In the genomic region with DNA sequence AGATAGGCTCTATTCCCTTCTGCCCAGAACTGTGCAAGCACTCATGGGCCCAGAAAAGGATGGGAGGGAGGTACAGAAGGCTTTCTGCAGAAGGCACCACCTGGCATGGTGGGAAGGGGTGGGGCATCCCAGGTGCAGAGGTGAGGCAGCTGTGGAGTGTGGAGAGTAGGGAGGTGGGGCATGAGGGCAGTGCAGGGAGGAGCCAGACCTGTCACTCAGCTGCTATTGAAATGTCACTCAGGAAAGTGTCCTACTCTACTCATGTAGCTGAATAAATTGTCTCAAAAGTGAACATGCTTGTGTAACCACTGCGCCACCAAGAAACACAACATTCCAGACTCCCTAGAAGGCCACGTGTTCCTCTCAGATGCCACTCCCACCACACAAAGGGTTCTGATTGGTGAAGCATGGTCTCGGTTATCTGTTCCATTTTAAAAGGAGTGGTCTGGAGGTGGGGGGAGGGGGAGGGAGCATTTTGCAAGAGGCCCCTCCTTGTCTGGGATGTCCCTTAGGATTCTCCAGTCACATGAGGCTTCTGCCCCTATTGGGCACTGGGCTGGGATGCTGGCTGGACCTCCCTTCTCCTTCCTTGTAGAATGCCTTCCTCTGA, we compare ENCODE assay signal across 10 mouse cellular contexts. TPM values are rescaled to one million over a fixed set of nuclear protein-coding genes. Genes with fewer than 3 reads are reported as not detected.
A peak's percentile ranks its signal among the peaks of the same experiment; 100 is the strongest.
DNase-seq lines count a peak whose midpoint lies in the region; ATAC-seq and TF ChIP-seq lines count a peak whose summit lies in the region.
"Had no signal": no experiment of that assay in that cellular context is flagged by ENCODE, and none has a peak within 500 bp of the region (broad histone marks: within the 10 kb centered on the region; RNA-seq: fewer than 3 reads in every experiment).

No protein-coding gene starts in this region.

- no peak overlapping the region for H3K9ac ChIP-seq in heart, postnatal 0 days (replicated peaks; ENCODE audit: low read depth, low read length)
- H3K9ac ChIP-seq in lung, embryonic 14.5 days = no peak overlapping the region
- no peak overlapping the region for H3K9ac ChIP-seq in forebrain, postnatal 0 days
- H3K9ac ChIP-seq: embryonic facial prominence, embryonic 12.5 days had no signal

- no peak for TF ChIP-seq POLR2A in thymus, adult 2 months (IDR thresholded peaks at IDR 0.05; ENCODE audit: control insufficient read depth, extremely low read depth, insufficient read depth, low read length, poor library complexity)

- peaks cover 60% of the 10 kb centered on the region for H3K4me1 ChIP-seq in heart, postnatal 0 days (ENCODE audit: control insufficient read depth, insufficient read depth)
- peaks cover 39% of the 10 kb centered on the region for H3K4me1 ChIP-seq in thymus, adult 2 months (replicated peaks; ENCODE audit: control insufficient read depth, insufficient read depth, low read length)
- H3K4me1 ChIP-seq in lung, embryonic 14.5 days (ENCODE audit: insufficient read depth) = peaks cover 33% of the 10 kb centered on the region
- peaks cover 17% of the 10 kb centered on the region for H3K4me1 ChIP-seq in forebrain, postnatal 0 days (ENCODE audit: insufficient read depth)

- 26% methylated on average over 3 of the region's 3 CpGs for WGBS in heart, postnatal 0 days
- 75% methylated on average over 3 of the region's 3 CpGs for whole genome bisulfite sequencing in thymus, adult 2 months
- 35% methylated on average over 3 of the region's 3 CpGs for WGBS in lung, embryonic 14.5 days
- WGBS in forebrain, postnatal 0 days = 51% methylated on average over 3 of the region's 3 CpGs

- no peak for DNase-seq in heart, postnatal 0 days (ENCODE audit: low spot score)
- DNase-seq in heart, adult 18-20 months = no peak
- peak; percentile 54 to 65 for DNase-seq in thymus, postnatal 10 days (ENCODE audit: low spot score in 2 of 2)
- DNase-seq in thymus, adult 2 months = no peak
- no peak for DNase-seq in lung, embryonic 14.5 days
- peak; percentile 67 for DNase-seq in thymus, postnatal 4 days
- DNase-seq in frontal cortex, postnatal 36 days (ENCODE audit: low spot score in 2 of 2) = no peak
- no peak for DNase-seq in forebrain, postnatal 0 days
- DNase-seq: right cerebral cortex, postnatal 25 days had no signal

- TF ChIP-seq CTCF in heart, postnatal 0 days (IDR thresholded peaks at IDR 0.05; ENCODE audit: low read depth) = no peak
- no peak for TF ChIP-seq CTCF in thymus, adult 2 months (IDR thresholded peaks at IDR 0.05; ENCODE audit: borderline replicate concordance, control insufficient read depth, extremely low read depth, insufficient read depth, low read length, poor library complexity)
- no peak for TF ChIP-seq CTCF in lung, embryonic 14.5 days (IDR thresholded peaks at IDR 0.05; ENCODE audit: low read depth)
- no peak for TF ChIP-seq CTCF in forebrain, postnatal 0 days (IDR thresholded peaks at IDR 0.05; ENCODE audit: low read depth)

- peak; percentile 21; the same call in 1 of the 2 replicates for ATAC-seq in heart, postnatal 0 days (ENCODE audit: insufficient read depth, low read depth)
- ATAC-seq in lung, embryonic 14.5 days (ENCODE audit: insufficient read depth) = peak; percentile 22; the same call in 1 of the 2 replicates
- no peak for ATAC-seq in forebrain, postnatal 0 days

- H3K27ac ChIP-seq in heart, postnatal 0 days (ENCODE audit: low read depth) = peak overlapping the region; percentile 49
- H3K27ac ChIP-seq in thymus, adult 2 months (ENCODE audit: control insufficient read depth, insufficient read depth, low read length) = no peak overlapping the region
- H3K27ac ChIP-seq in lung, embryonic 14.5 days (ENCODE audit: low read depth) = no peak overlapping the region
- H3K27ac ChIP-seq in forebrain, postnatal 0 days (ENCODE audit: low read depth, low read length) = no peak overlapping the region
- H3K27ac ChIP-seq: embryonic facial prominence, embryonic 12.5 days had no signal

- no peaks in the 10 kb centered on the region for H3K9me3 ChIP-seq in heart, postnatal 0 days (replicated peaks; ENCODE audit: control insufficient read depth, low read length)
- no peaks in the 10 kb centered on the region for H3K9me3 ChIP-seq in lung, embryonic 14.5 days (ENCODE audit: low read depth, low read length)
- no peaks in the 10 kb centered on the region for H3K9me3 ChIP-seq in forebrain, postnatal 0 days (ENCODE audit: low read length)
- H3K9me3 ChIP-seq: embryonic facial prominence, embryonic 12.5 days had no signal

- no peak overlapping the region for H3K4me2 ChIP-seq in heart, postnatal 0 days (ENCODE audit: low read depth, low read length)
- no peak overlapping the region for H3K4me2 ChIP-seq in lung, embryonic 14.5 days
- no peak overlapping the region for H3K4me2 ChIP-seq in forebrain, postnatal 0 days (ENCODE audit: low read depth)
- H3K4me2 ChIP-seq: embryonic facial prominence, embryonic 12.5 days had no signal

- no peak overlapping the region for H3K4me3 ChIP-seq in heart, postnatal 0 days (ENCODE audit: low read depth, low read length)
- H3K4me3 ChIP-seq in thymus, adult 2 months (ENCODE audit: control insufficient read depth, insufficient read depth, low read length) = no peak overlapping the region
- H3K4me3 ChIP-seq in lung, embryonic 14.5 days (ENCODE audit: low read depth, low read length) = no peak overlapping the region
- no peak overlapping the region for H3K4me3 ChIP-seq in forebrain, postnatal 0 days (ENCODE audit: low read depth, low read length)
- H3K4me3 ChIP-seq: embryonic facial prominence, embryonic 12.5 days had no signal

- 0 out of 2 replicates have a peak, but pooled peaks cover 17% of the 10 kb centered on the region for H3K36me3 ChIP-seq in heart, postnatal 0 days (replicated peaks; ENCODE audit: control insufficient read depth, insufficient read depth, low read length)
- no peaks in the 10 kb centered on the region; the same call in 1 of the 2 replicates for H3K36me3 ChIP-seq in thymus, adult 2 months (ENCODE audit: control insufficient read depth, insufficient read depth, low read length)
- peaks cover 24% of the 10 kb centered on the region; the same call in 1 of the 2 replicates for H3K36me3 ChIP-seq in lung, embryonic 14.5 days (ENCODE audit: insufficient read depth)
- H3K36me3 ChIP-seq in forebrain, postnatal 0 days (ENCODE audit: insufficient read depth) = peaks cover 12% of the 10 kb centered on the region; the same call in 1 of the 2 replicates

- H3K27me3 ChIP-seq in heart, postnatal 0 days (ENCODE audit: control insufficient read depth, insufficient read depth, low read length) = no peaks in the 10 kb centered on the region
- no peaks in the 10 kb centered on the region for H3K27me3 ChIP-seq in thymus, adult 2 months (ENCODE audit: control insufficient read depth, insufficient read depth, low read length)
- no peaks in the 10 kb centered on the region for H3K27me3 ChIP-seq in lung, embryonic 14.5 days (ENCODE audit: insufficient read depth, low read length)
- H3K27me3 ChIP-seq in forebrain, postnatal 0 days (ENCODE audit: insufficient read depth, low read length) = no peaks in the 10 kb centered on the region
- H3K27me3 ChIP-seq: embryonic facial prominence, embryonic 12.5 days had no signal

- TF ChIP-seq EP300 in heart, postnatal 0 days (IDR thresholded peaks at IDR 0.05; ENCODE audit: low read depth) = no peak

RNA-seq across cellular contexts. Expression of a gene that starts 41.6 kb away (rescaled TPM):
- 41.0 and 47.8 TPM in 2 replicates for total RNA-seq in heart, postnatal 0 days (2014; rRNA removed; ENCODE audit: low replicate concordance)
- polyA plus RNA-seq in heart, postnatal 0 days (2015; fragmentation: Nextera tagmentation; extraction: Ambion mirVana) = 12.4 and 13.8 TPM in 2 replicates
- total RNA-seq in heart, adult 18-20 months (2021) = 10 to 100 TPM; 32.5 to 38.5 TPM
- polyA plus RNA-seq in thymus, adult 2 months (2012; rRNA removed) = 58.9 and 93.6 TPM in 2 replicates
- polyA plus RNA-seq in lung, embryonic 14.5 days (2014; fragmentation: Nextera tagmentation; extraction: Ambion mirVana) = 33.5 TPM in 2 replicates
- total RNA-seq in forebrain, postnatal 0 days (2014; rRNA removed) = 48.5 and 75.6 TPM in 2 replicates
- polyA plus RNA-seq in forebrain, postnatal 0 days (2015; fragmentation: Nextera tagmentation; extraction: Ambion mirVana) = 27.7 and 38.0 TPM in 2 replicates

Comparison
In these comparisons a context has a peak if more than half of its experiments do, and no peak if none do; other contexts are left out.
1. DNase-seq: peak in thymus, postnatal 10 days (2 of 2) and thymus, postnatal 4 days (single experiment); none in heart, postnatal 0 days (single experiment), heart, adult 18-20 months (0 of 2), thymus, adult 2 months (single experiment), lung, embryonic 14.5 days (single experiment), frontal cortex, postnatal 36 days (0 of 2) and forebrain, postnatal 0 days (single experiment).